In genomic region chr7:49371345-49371744, GRCm38 (mm10) we compare ENCODE assay signal across 27 mouse cellular contexts.
"Had no signal": no experiment of that assay in that cellular context is flagged by ENCODE, and none has a peak within 500 bp of the region (broad histone marks: within the 10 kb centered on the region; RNA-seq: fewer than 3 reads in every experiment).

No protein-coding gene starts in this region.

- H3K4me2 ChIP-seq: embryonic facial prominence, embryonic 12.5 days; embryonic facial prominence, embryonic 13.5 days; embryonic facial prominence, embryonic 15.5 days; forebrain, embryonic 12.5 days; forebrain, embryonic 13.5 days; forebrain, embryonic 15.5 days had no signal

- H3K36me3 ChIP-seq: embryonic facial prominence, embryonic 10.5 days; embryonic facial prominence, embryonic 12.5 days; embryonic facial prominence, embryonic 13.5 days; embryonic facial prominence, embryonic 15.5 days; forebrain, embryonic 10.5 days; forebrain, embryonic 12.5 days; forebrain, embryonic 15.5 days had no signal

- H3K9me3 ChIP-seq: embryonic facial prominence, embryonic 10.5 days; embryonic facial prominence, embryonic 12.5 days; embryonic facial prominence, embryonic 13.5 days; embryonic facial prominence, embryonic 15.5 days; forebrain, embryonic 10.5 days; forebrain, embryonic 12.5 days; forebrain, embryonic 13.5 days; forebrain, embryonic 15.5 days had no signal

- H3K27ac ChIP-seq: embryonic facial prominence, embryonic 10.5 days; embryonic facial prominence, embryonic 12.5 days; embryonic facial prominence, embryonic 13.5 days; embryonic facial prominence, embryonic 15.5 days; forebrain, embryonic 10.5 days; forebrain, embryonic 12.5 days; forebrain, embryonic 13.5 days; forebrain, embryonic 15.5 days; heart, adult 2 months had no signal

- ATAC-seq: forebrain, embryonic 13.5 days; forebrain, embryonic 14.5 days; forebrain, embryonic 15.5 days; forebrain, embryonic 16.5 days; forebrain, postnatal 0 days had no signal

- H3K9ac ChIP-seq: embryonic facial prominence, embryonic 12.5 days; embryonic facial prominence, embryonic 13.5 days; embryonic facial prominence, embryonic 15.5 days; forebrain, embryonic 12.5 days; forebrain, embryonic 13.5 days; forebrain, embryonic 15.5 days; forebrain, postnatal 0 days had no signal

- DNase-seq: cerebellum, adult 2 months; cerebellum, adult 8-10 months; cerebellum, adult 9-10 months; cerebellum, adult 9-11 months; cerebellum, postnatal 10 days; cerebellum, postnatal 14 days; cerebellum, postnatal 25 days; cerebellum, postnatal 36 days; embryo, embryonic 11 days; forebrain, postnatal 0 days; gastrocnemius, postnatal 10 days; gastrocnemius, postnatal 14 days; gastrocnemius, postnatal 25 days; heart, adult 11 months; heart, adult 18-20 months; heart, adult 2 months had no signal

- H3K27me3 ChIP-seq: embryonic facial prominence, embryonic 12.5 days; embryonic facial prominence, embryonic 13.5 days; embryonic facial prominence, embryonic 15.5 days; forebrain, embryonic 15.5 days had no signal

- H3K4me3 ChIP-seq: embryonic facial prominence, embryonic 10.5 days; embryonic facial prominence, embryonic 12.5 days; embryonic facial prominence, embryonic 13.5 days; embryonic facial prominence, embryonic 15.5 days; erythroblast, embryonic 14.5 days; forebrain, embryonic 10.5 days; forebrain, embryonic 12.5 days; forebrain, embryonic 13.5 days; forebrain, embryonic 15.5 days; heart, adult 2 months had no signal
